18 mouse cellular contexts compared by ENCODE assay signal in the genomic region with DNA sequence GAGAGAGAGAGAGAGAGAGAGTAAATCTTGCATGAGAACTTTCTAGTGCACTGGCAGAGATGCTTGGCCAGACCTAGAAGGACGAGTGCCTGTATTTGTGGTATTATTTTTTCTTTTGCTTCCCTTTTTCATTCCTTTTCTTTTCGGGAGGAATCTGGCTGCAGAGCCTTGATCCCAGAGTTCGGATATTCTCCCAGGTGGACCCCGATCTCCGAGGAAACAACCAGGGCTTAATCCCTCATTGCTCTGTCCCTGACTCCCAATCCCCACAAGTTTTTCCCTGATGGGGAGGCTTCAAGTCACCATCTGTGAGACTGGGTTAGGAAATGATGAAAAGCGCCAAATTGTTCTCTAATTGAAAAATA. TPM values are rescaled to one million over a fixed set of nuclear protein-coding genes. Genes with fewer than 3 reads are reported as not detected.
DNase-seq lines count a peak whose midpoint lies in the region; ATAC-seq and TF ChIP-seq lines count a peak whose summit lies in the region.
"Had no signal": no experiment of that assay in that cellular context is flagged by ENCODE, and none has a peak within 500 bp of the region (broad histone marks: within the 10 kb centered on the region; RNA-seq: fewer than 3 reads in every experiment).

No protein-coding gene starts in this region.

- H3K9me3 ChIP-seq in forebrain, embryonic 10.5 days = no peaks in the 10 kb centered on the region
- no peaks in the 10 kb centered on the region for H3K9me3 ChIP-seq in hindbrain, embryonic 11.5 days (ENCODE audit: control insufficient read depth, low read length)
- no peaks in the 10 kb centered on the region for H3K9me3 ChIP-seq in neural tube, embryonic 11.5 days (ENCODE audit: control insufficient read depth, low read length)
- no peaks in the 10 kb centered on the region for H3K9me3 ChIP-seq in intestine, postnatal 0 days (ENCODE audit: control insufficient read depth)
- H3K9me3 ChIP-seq: embryonic facial prominence, embryonic 15.5 days; G1E had no signal

- H3K4me1 ChIP-seq in forebrain, embryonic 10.5 days = peaks cover 96% of the 10 kb centered on the region
- H3K4me1 ChIP-seq in hindbrain, embryonic 11.5 days (replicated peaks; ENCODE audit: control insufficient read depth, insufficient read depth, low read length) = peaks cover 23% of the 10 kb centered on the region
- H3K4me1 ChIP-seq in neural tube, embryonic 11.5 days (ENCODE audit: control insufficient read depth, insufficient read depth, low read length) = peaks cover 33% of the 10 kb centered on the region
- H3K4me1 ChIP-seq in intestine, postnatal 0 days (replicated peaks; ENCODE audit: control insufficient read depth, insufficient read depth, low read length) = 0 out of 2 replicates have a peak, but pooled peaks cover 2% of the 10 kb centered on the region

- H3K9ac ChIP-seq in hindbrain, embryonic 11.5 days (ENCODE audit: low read depth, low read length) = no peak overlapping the region
- 0 out of 2 replicates have a peak overlapping the region, but pooled peaks have one; percentile 12 for H3K9ac ChIP-seq in neural tube, embryonic 11.5 days (ENCODE audit: low read length)
- H3K9ac ChIP-seq in intestine, postnatal 0 days (ENCODE audit: low read depth, low read length) = no peak overlapping the region
- H3K9ac ChIP-seq: embryonic facial prominence, embryonic 15.5 days; liver, embryonic 14.5 days had no signal

- peak overlapping the region; percentile 99 for H3K27ac ChIP-seq in forebrain, embryonic 10.5 days
- no peak overlapping the region for H3K27ac ChIP-seq in hindbrain, embryonic 11.5 days (ENCODE audit: low read depth, low read length)
- H3K27ac ChIP-seq in neural tube, embryonic 11.5 days (ENCODE audit: low read depth, low read length) = no peak overlapping the region
- no peak overlapping the region for H3K27ac ChIP-seq in intestine, postnatal 0 days (ENCODE audit: low read depth, low read length)
- H3K27ac ChIP-seq: embryonic facial prominence, embryonic 15.5 days; liver, embryonic 14.5 days had no signal

- peak overlapping the region; percentile 57; the same call in 1 of the 2 replicates for H3K4me2 ChIP-seq in hindbrain, embryonic 11.5 days (replicated peaks; ENCODE audit: low read depth, low read length)
- H3K4me2 ChIP-seq in neural tube, embryonic 11.5 days (ENCODE audit: low read depth) = peak overlapping the region; percentile 71
- no peak overlapping the region for H3K4me2 ChIP-seq in intestine, postnatal 0 days (replicated peaks; ENCODE audit: low read depth)
- H3K4me2 ChIP-seq: embryonic facial prominence, embryonic 15.5 days had no signal

- H3K27me3 ChIP-seq in forebrain, embryonic 10.5 days (ENCODE audit: poor library complexity, severe bottlenecking) = peaks cover 99% of the 10 kb centered on the region
- peaks cover 73% of the 10 kb centered on the region for H3K27me3 ChIP-seq in hindbrain, embryonic 11.5 days (ENCODE audit: control insufficient read depth, insufficient read depth, low read length)
- peaks cover 87% of the 10 kb centered on the region for H3K27me3 ChIP-seq in neural tube, embryonic 11.5 days (ENCODE audit: control insufficient read depth, insufficient read depth, low read length)
- peaks cover 99% of the 10 kb centered on the region for H3K27me3 ChIP-seq in intestine, postnatal 0 days (replicated peaks; ENCODE audit: control insufficient read depth, insufficient read depth, low read length)

- ATAC-seq in hindbrain, embryonic 11.5 days (ENCODE audit: low FRiP score) = no peak
- no peak for ATAC-seq in neural tube, embryonic 11.5 days (ENCODE audit: insufficient read depth, low FRiP score, low TSS enrichment)
- ATAC-seq in intestine, postnatal 0 days = no peak
- ATAC-seq: inflammation-experienced regulatory T-cells, adult 6 months had no signal

- peak overlapping the region; percentile 88 for H3K4me3 ChIP-seq in forebrain, embryonic 10.5 days
- no peak overlapping the region for H3K4me3 ChIP-seq in hindbrain, embryonic 11.5 days (ENCODE audit: low read depth, low read length)
- peak overlapping the region; percentile 62 for H3K4me3 ChIP-seq in neural tube, embryonic 11.5 days (ENCODE audit: low read depth, low read length)
- no peak overlapping the region for H3K4me3 ChIP-seq in intestine, postnatal 0 days (ENCODE audit: low read depth, low read length)
- H3K4me3 ChIP-seq: embryonic facial prominence, embryonic 15.5 days had no signal

- H3K36me3 ChIP-seq in forebrain, embryonic 10.5 days (replicated peaks) = no peaks in the 10 kb centered on the region
- no peaks in the 10 kb centered on the region for H3K36me3 ChIP-seq in hindbrain, embryonic 11.5 days (ENCODE audit: control insufficient read depth, insufficient read depth, low read length)
- H3K36me3 ChIP-seq in neural tube, embryonic 11.5 days (ENCODE audit: control insufficient read depth, insufficient read depth, low read length) = no peaks in the 10 kb centered on the region
- no peaks in the 10 kb centered on the region for H3K36me3 ChIP-seq in intestine, postnatal 0 days (ENCODE audit: control insufficient read depth, insufficient read depth)
- H3K36me3 ChIP-seq: embryonic facial prominence, embryonic 15.5 days; G1E had no signal

- WGBS in forebrain, embryonic 10.5 days = under 1% methylated on average over 6 of the region's 6 CpGs
- 2% methylated on average over 6 of the region's 6 CpGs for WGBS in hindbrain, embryonic 11.5 days
- WGBS in neural tube, embryonic 11.5 days = 2% methylated on average over 6 of the region's 6 CpGs
- WGBS in intestine, postnatal 0 days = 3% methylated on average over 6 of the region's 6 CpGs

- no peak for TF ChIP-seq CTCF in intestine, postnatal 0 days (IDR thresholded peaks at IDR 0.05; ENCODE audit: low read depth)

- DNase-seq in embryo, embryonic 10.5 days (ENCODE audit: low spot score) = peak; percentile 17
- DNase-seq in embryo, embryonic 9.5 days (ENCODE audit: extremely low spot score) = no peak
- no peak for DNase-seq in forebrain, embryonic 10.5 days (ENCODE audit: extremely low spot score, low spot score)
- DNase-seq in hindbrain, embryonic 11.5 days (ENCODE audit: low spot score) = peak; percentile 40
- peak; percentile 17 for DNase-seq in neural tube, embryonic 11.5 days (ENCODE audit: low spot score)
- no peak for DNase-seq in layer of hippocampus, postnatal 14 days (ENCODE audit: low spot score in 2 of 2)
- no peak for DNase-seq in gastrocnemius, adult 18-20 months (ENCODE audit: low spot score)
- DNase-seq: adrenal gland, postnatal 25 days; left cerebral cortex, postnatal 4 days; lung, postnatal 36 days; thymus, postnatal 14 days had no signal

RNA-seq across cellular contexts. Expression of a gene that starts 2.0 kb away (rescaled TPM):
- 76.8 and 79.6 TPM in 2 replicates for polyA plus RNA-seq in forebrain, embryonic 10.5 days (2016; fragmentation: Nextera tagmentation; extraction: Ambion mirVana)
- 23.9 and 26.8 TPM in 2 replicates for polyA plus RNA-seq in hindbrain, embryonic 11.5 days (2014; fragmentation: Nextera tagmentation; extraction: Ambion mirVana)
- polyA plus RNA-seq in neural tube, embryonic 11.5 days (2014; fragmentation: Nextera tagmentation; extraction: Ambion mirVana) = 28.2 and 30.7 TPM in 2 replicates
- 0.43 and 0.51 TPM in 2 replicates for polyA plus RNA-seq in intestine, postnatal 0 days (2015; fragmentation: Nextera tagmentation; extraction: Ambion mirVana)
- 10 to 100 TPM; 11.1 to 11.2 TPM for total RNA-seq in layer of hippocampus, postnatal 14 days (2021)
- not detected for total RNA-seq in gastrocnemius, adult 18-20 months (2021)
- total RNA-seq: adrenal gland, postnatal 25 days; monocyte, adult 5-6 weeks had no signal
- polyA plus RNA-seq: heart, embryonic 16.5 days had no signal

Comparison
In these comparisons a context has a peak if more than half of its experiments do, and no peak if none do; other contexts are left out.
1. DNase-seq: peak in embryo, embryonic 10.5 days (single experiment), hindbrain, embryonic 11.5 days (single experiment) and neural tube, embryonic 11.5 days (single experiment); none in embryo, embryonic 9.5 days (single experiment), forebrain, embryonic 10.5 days (single experiment), layer of hippocampus, postnatal 14 days (0 of 2) and gastrocnemius, adult 18-20 months (single experiment).
2. H3K4me3 ChIP-seq: peak in forebrain, embryonic 10.5 days (single experiment) and neural tube, embryonic 11.5 days (single experiment); none in hindbrain, embryonic 11.5 days (single experiment) and intestine, postnatal 0 days (single experiment).
3. RNA of a gene that starts 2.0 kb away (polyA plus RNA-seq): 76.8 to 79.6 TPM in forebrain, embryonic 10.5 days, 28.2 to 30.7 TPM in neural tube, embryonic 11.5 days and 23.9 to 26.8 TPM in hindbrain, embryonic 11.5 days; 0.43 to 0.51 TPM in intestine, postnatal 0 days; every median in the first group is over 10 times any median in the second.